Mouse (Mus musculus): Measurements from ENCODE around the gene Nedd8. TPM values are rescaled to one million over a fixed set of nuclear protein-coding genes. Genes with fewer than 3 reads are reported as not detected.

Nedd8 gene
- polyA plus RNA-seq, 1 experiment from 2014 or later: 636 TPM

DNA sequence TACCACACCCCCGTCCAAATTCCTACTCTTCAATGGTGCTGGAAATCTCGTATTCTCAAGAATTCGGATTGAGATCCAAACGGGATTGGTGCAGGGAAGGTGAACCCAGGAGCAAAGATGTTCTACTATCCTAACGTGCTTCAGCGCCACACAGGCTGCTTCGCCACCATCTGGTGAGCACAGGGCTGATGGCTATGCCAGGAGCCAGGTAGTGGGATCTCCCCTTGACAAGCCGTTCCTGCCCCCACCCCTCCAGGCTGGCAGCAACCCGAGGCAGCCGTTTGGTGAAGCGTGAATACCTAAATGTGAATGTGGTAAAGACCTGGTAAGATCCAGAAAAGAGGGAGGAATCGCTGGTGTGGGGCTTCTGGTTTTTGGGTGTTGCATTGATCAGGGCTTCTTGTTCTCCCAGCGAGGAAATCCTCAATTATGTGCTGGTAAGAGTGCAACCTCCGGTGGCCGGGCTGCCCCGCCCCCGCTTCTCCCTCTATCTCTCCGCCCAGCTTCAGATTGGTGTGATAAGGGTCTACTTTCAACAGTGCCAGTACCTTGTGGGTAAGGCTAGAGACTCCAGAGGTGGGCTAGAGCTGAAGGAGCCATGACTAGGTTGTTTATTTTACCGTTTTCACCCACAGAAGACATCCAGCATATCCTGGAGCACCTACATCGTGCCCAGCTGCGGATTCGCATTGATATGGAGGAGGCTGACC lies 53.3 kb downstream of the Nedd8 start:
- Histone ChIP-seq H3K4me3 (ENCODE audit: low read depth, low read length) (peak overlapping the region; percentile 19), H3K9me3 (replicated peaks; ENCODE audit: control insufficient read depth, low read length) (no peaks in the 10 kb centered on the region), H3K4me1 (ENCODE audit: control insufficient read depth, insufficient read depth, low read length) (no peaks in the 10 kb centered on the region), H3K9ac (replicated peaks; ENCODE audit: low read length) (0 out of 2 replicates have a peak overlapping the region, but pooled peaks have one; percentile 22), H3K36me3 (replicated peaks; ENCODE audit: control insufficient read depth, insufficient read depth, low read depth, low read length) (no peaks in the 10 kb centered on the region), H3K27ac (replicated peaks; ENCODE audit: low read depth, low read length) (no peak overlapping the region), H3K27me3 (ENCODE audit: control insufficient read depth, insufficient read depth, low read length) (no peaks in the 10 kb centered on the region), H3K4me2 (ENCODE audit: low read depth, low read length) (peak overlapping the region; percentile 23)
- no peak for ATAC-seq (replicated peaks; ENCODE audit: insufficient number of reproducible peaks, low FRiP score, low TSS enrichment, low read depth)
- 47% methylated on average over 22 of the region's 22 CpGs for WGBS
- DNase-seq (ENCODE audit: low spot score): no peak

DNA sequence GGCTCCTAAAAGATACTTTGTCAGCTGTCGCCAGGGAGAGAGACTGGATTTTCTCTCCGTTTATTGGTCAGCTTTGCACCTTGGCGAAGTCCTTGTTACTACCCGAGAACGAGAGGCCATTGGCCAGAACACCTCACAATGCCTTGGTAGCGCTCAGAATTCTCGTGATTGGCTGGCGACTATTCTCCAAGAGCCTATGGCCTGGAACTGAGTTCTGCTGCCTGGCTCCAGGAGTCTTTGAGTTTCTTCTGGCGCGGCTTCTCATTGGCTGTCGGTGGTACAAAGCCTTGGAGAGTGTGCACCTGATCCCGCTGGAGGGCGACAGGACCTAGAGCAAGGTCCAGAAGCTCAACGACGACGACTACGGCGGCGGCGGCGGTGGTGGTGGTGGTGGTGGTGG lies 54.1 kb downstream of the Nedd8 start, which contains the start of gene Rec8:
Gene Rec8, plus strand, starts transcription at position 216 of the 400 bp plus-strand sequence.
- ATAC-seq (replicated peaks; ENCODE audit: insufficient number of reproducible peaks, low FRiP score, low TSS enrichment, low read depth) (peak; percentile 81), DNase-seq (ENCODE audit: low spot score) (peak; percentile 65)
- peak within 1 kb of the TSS; percentile 19 for H3K4me3 ChIP-seq (ENCODE audit: low read depth, low read length)
- 0 out of 2 replicates have a peak within 1 kb of the TSS, but pooled peaks have one; percentile 22 for H3K9ac ChIP-seq (replicated peaks; ENCODE audit: low read length)
- no peak within 1 kb of the TSS for H3K27ac ChIP-seq (replicated peaks; ENCODE audit: low read depth, low read length)
- H3K4me2 ChIP-seq (ENCODE audit: low read depth, low read length): peak within 1 kb of the TSS; percentile 23
- no peaks in the 10 kb centered on the region for H3K9me3 ChIP-seq (replicated peaks; ENCODE audit: control insufficient read depth, low read length)
- H3K4me1 ChIP-seq (ENCODE audit: control insufficient read depth, insufficient read depth, low read length): no peaks in the 10 kb centered on the region
- 25% methylated on average over 21 of the region's 21 CpGs for WGBS
- no peaks in the 10 kb centered on the region for H3K36me3 ChIP-seq (replicated peaks; ENCODE audit: control insufficient read depth, insufficient read depth, low read depth, low read length)
- H3K27me3 ChIP-seq (ENCODE audit: control insufficient read depth, insufficient read depth, low read length): no peaks in the 10 kb centered on the region

DNA sequence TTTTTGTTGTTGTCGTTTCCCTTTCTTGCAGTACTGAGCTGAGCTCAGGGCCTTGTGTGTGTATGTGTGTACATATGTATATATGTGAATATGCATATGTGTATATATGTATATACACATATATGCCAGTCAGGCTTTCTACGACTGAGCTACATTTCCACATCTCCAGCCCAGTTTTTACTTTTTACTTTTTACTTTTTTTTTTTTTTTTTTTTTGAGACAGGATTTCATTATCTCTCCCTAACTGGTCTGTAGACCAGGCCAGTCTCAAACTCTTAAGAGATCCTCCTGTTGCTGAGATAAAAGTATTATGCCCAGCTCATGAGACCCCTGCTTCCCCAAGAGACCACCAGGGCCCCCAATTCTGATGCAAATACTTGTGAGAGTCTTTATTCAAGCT lies 55.1 kb downstream of the Nedd8 start:
- Histone ChIP-seq H3K27ac (replicated peaks; ENCODE audit: low read depth, low read length) (no peak overlapping the region), H3K9me3 (replicated peaks; ENCODE audit: control insufficient read depth, low read length) (no peaks in the 10 kb centered on the region), H3K4me1 (ENCODE audit: control insufficient read depth, insufficient read depth, low read length) (no peaks in the 10 kb centered on the region), H3K4me3 (ENCODE audit: low read depth, low read length) (no peak overlapping the region), H3K9ac (replicated peaks; ENCODE audit: low read length) (no peak overlapping the region), H3K36me3 (replicated peaks; ENCODE audit: control insufficient read depth, insufficient read depth, low read depth, low read length) (no peaks in the 10 kb centered on the region), H3K27me3 (ENCODE audit: control insufficient read depth, insufficient read depth, low read length) (no peaks in the 10 kb centered on the region), H3K4me2 (ENCODE audit: low read depth, low read length) (no peak overlapping the region)
- WGBS: 82% methylated on average over 2 of the region's 2 CpGs
- ATAC-seq (replicated peaks; ENCODE audit: insufficient number of reproducible peaks, low FRiP score, low TSS enrichment, low read depth): no peak
- DNase-seq (ENCODE audit: low spot score): no peak

DNA sequence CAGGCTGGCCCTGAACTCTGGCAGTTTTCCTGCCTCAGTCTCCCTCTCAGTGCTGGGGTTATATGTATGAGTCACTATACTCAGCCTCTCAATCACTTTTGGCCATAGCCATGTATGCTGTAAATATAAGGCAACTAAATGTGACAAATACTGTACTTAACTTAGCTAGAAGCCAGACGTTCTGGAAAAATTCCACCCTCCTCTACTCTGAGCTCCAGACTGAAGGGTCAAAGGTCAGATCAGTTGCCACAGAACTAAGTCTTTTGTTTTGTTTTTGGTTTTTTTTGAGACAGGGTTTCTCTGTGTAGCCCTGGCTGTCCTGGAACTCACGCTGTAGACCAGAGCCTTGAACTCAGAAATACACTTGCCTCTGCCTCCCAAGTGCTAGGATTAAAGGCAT lies 56.0 kb downstream of the Nedd8 start:
- H3K27me3 ChIP-seq (ENCODE audit: control insufficient read depth, insufficient read depth, low read length): no peaks in the 10 kb centered on the region
- H3K4me2 ChIP-seq (ENCODE audit: low read depth, low read length): no peak overlapping the region
- DNase-seq (ENCODE audit: low spot score) (no peak), ATAC-seq (replicated peaks; ENCODE audit: insufficient number of reproducible peaks, low FRiP score, low TSS enrichment, low read depth) (no peak)
- H3K4me1 ChIP-seq (ENCODE audit: control insufficient read depth, insufficient read depth, low read length): no peaks in the 10 kb centered on the region
- 22% methylated on average over 2 of the region's 2 CpGs for WGBS
- no peaks in the 10 kb centered on the region for H3K9me3 ChIP-seq (replicated peaks; ENCODE audit: control insufficient read depth, low read length)
- H3K9ac ChIP-seq (replicated peaks; ENCODE audit: low read length): no peak overlapping the region
- H3K4me3 ChIP-seq (ENCODE audit: low read depth, low read length): no peak overlapping the region
- no peaks in the 10 kb centered on the region for H3K36me3 ChIP-seq (replicated peaks; ENCODE audit: control insufficient read depth, insufficient read depth, low read depth, low read length)
- H3K27ac ChIP-seq (replicated peaks; ENCODE audit: low read depth, low read length): no peak overlapping the region

DNA sequence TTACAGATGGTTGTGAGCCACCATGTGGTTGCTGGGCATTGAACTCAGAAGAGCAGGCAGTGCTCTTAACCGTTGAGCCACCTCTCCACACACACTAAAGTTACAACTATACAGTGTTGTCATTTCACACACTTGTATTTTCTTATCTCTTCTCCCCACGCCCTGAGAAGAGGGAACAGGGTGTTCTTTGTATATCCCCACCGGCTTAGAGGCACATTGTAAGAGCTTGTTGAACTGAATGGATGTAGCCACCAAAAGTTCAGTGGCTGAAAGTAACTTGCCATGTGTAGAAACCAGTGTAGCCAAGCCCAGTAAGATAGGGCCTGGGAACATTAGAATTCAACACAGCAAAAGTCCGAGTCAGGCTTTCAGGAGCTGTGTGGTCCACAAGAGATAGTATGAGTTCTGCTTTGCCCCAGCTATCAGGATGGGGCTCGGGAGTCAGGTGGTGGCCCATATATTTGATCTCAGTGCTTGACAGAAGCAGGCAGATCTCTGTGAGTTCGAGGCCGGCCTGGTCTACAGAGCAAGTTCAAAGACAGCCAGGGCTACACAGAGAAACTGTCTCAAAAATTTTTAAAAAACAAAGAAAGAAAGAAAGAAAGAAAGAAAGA lies 57.3 kb downstream of the Nedd8 start:
- Histone ChIP-seq H3K4me1 (ENCODE audit: control insufficient read depth, insufficient read depth, low read length) (no peaks in the 10 kb centered on the region), H3K36me3 (replicated peaks; ENCODE audit: control insufficient read depth, insufficient read depth, low read depth, low read length) (no peaks in the 10 kb centered on the region), H3K9ac (replicated peaks; ENCODE audit: low read length) (no peak overlapping the region), H3K4me3 (ENCODE audit: low read depth, low read length) (no peak overlapping the region), H3K27me3 (ENCODE audit: control insufficient read depth, insufficient read depth, low read length) (no peaks in the 10 kb centered on the region), H3K9me3 (replicated peaks; ENCODE audit: control insufficient read depth, low read length) (no peaks in the 10 kb centered on the region), H3K4me2 (ENCODE audit: low read depth, low read length) (no peak overlapping the region), H3K27ac (replicated peaks; ENCODE audit: low read depth, low read length) (no peak overlapping the region)
- ATAC-seq (replicated peaks; ENCODE audit: insufficient number of reproducible peaks, low FRiP score, low TSS enrichment, low read depth) (no peak), DNase-seq (ENCODE audit: low spot score) (no peak)
- 79% methylated on average over 7 of the region's 7 CpGs for WGBS

DNA sequence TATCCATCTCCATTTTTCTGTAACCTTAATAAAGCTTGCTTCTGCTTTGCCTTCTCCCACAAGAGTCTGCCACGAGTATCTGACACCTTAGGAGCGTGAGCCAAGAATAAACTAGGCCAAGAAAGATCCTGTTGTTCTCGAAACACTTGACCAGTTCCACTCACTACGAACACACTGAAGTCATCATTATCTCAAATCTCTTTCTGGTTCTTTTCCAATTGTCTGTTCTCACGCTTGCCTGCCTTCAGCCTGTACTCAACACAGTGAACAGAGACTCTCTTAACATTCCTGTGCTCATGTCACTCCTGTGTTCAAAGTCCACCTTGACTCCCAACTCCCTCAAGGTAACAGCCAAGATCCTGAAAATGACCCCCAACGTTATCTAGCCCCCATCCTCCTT lies 58.6 kb downstream of the Nedd8 start:
- Histone ChIP-seq H3K9ac (replicated peaks; ENCODE audit: low read length) (no peak overlapping the region), H3K4me1 (ENCODE audit: control insufficient read depth, insufficient read depth, low read length) (no peaks in the 10 kb centered on the region), H3K27ac (replicated peaks; ENCODE audit: low read depth, low read length) (no peak overlapping the region), H3K4me3 (ENCODE audit: low read depth, low read length) (no peak overlapping the region), H3K9me3 (replicated peaks; ENCODE audit: control insufficient read depth, low read length) (no peaks in the 10 kb centered on the region), H3K36me3 (replicated peaks; ENCODE audit: control insufficient read depth, insufficient read depth, low read depth, low read length) (no peaks in the 10 kb centered on the region; the same call in 1 of the 2 replicates), H3K27me3 (ENCODE audit: control insufficient read depth, insufficient read depth, low read length) (no peaks in the 10 kb centered on the region), H3K4me2 (ENCODE audit: low read depth, low read length) (no peak overlapping the region)
- WGBS: 79% methylated on average over 6 of the region's 6 CpGs
- ATAC-seq (replicated peaks; ENCODE audit: insufficient number of reproducible peaks, low FRiP score, low TSS enrichment, low read depth): no peak
- no peak for DNase-seq (ENCODE audit: low spot score)

Other genes starting within 250 kb of the Nedd8 start
- 49.5 and 58.3 TPM in 2 replicates for gene Dhrs4, start 193.4 kb downstream of the Nedd8 start, polyA plus RNA-seq (2014; fragmentation: Nextera tagmentation; extraction: Ambion mirVana)
- gene Carmil3, start 181.5 kb downstream of the Nedd8 start, polyA plus RNA-seq (2014; fragmentation: Nextera tagmentation; extraction: Ambion mirVana): 4.9 TPM in 2 replicates
- 0.24 and 0.29 TPM in 2 replicates for gene Cpne6, start 161.7 kb downstream of the Nedd8 start, polyA plus RNA-seq (2014; fragmentation: Nextera tagmentation; extraction: Ambion mirVana)
- gene Nrl, start 147.1 kb downstream of the Nedd8 start, polyA plus RNA-seq (2014; fragmentation: Nextera tagmentation; extraction: Ambion mirVana): not detected in 2 replicates
- gene Pck2, start 131.9 kb downstream of the Nedd8 start, polyA plus RNA-seq (2014; fragmentation: Nextera tagmentation; extraction: Ambion mirVana): 12.7 and 14.6 TPM in 2 replicates
- 69.7 and 76.6 TPM in 2 replicates for gene Dcaf11, start 112.1 kb downstream of the Nedd8 start, polyA plus RNA-seq (2014; fragmentation: Nextera tagmentation; extraction: Ambion mirVana)
- not detected in 2 replicates for gene A730061H03Rik, start 111.7 kb downstream of the Nedd8 start, polyA plus RNA-seq (2014; fragmentation: Nextera tagmentation; extraction: Ambion mirVana)
- gene Fitm1, start 96.5 kb downstream of the Nedd8 start, polyA plus RNA-seq (2014; fragmentation: Nextera tagmentation; extraction: Ambion mirVana): 3.6 and 5.9 TPM in 2 replicates
- 136 and 139 TPM in 2 replicates for gene Psme1, start 94.0 kb downstream of the Nedd8 start, polyA plus RNA-seq (2014; fragmentation: Nextera tagmentation; extraction: Ambion mirVana)
- 3.8 and 5.3 TPM in 2 replicates for gene Emc9, start 86.8 kb downstream of the Nedd8 start, polyA plus RNA-seq (2014; fragmentation: Nextera tagmentation; extraction: Ambion mirVana)
- gene Psme2, start 81.0 kb downstream of the Nedd8 start, polyA plus RNA-seq (2014; fragmentation: Nextera tagmentation; extraction: Ambion mirVana): 237 and 259 TPM in 2 replicates
- 9.7 and 11.8 TPM in 2 replicates for gene Rnf31, start 80.4 kb downstream of the Nedd8 start, polyA plus RNA-seq (2014; fragmentation: Nextera tagmentation; extraction: Ambion mirVana)
- 4.9 and 5.2 TPM in 2 replicates for gene Irf9, start 68.6 kb downstream of the Nedd8 start, polyA plus RNA-seq (2014; fragmentation: Nextera tagmentation; extraction: Ambion mirVana)
- gene Rec8, start 54.1 kb downstream of the Nedd8 start, polyA plus RNA-seq (2014; fragmentation: Nextera tagmentation; extraction: Ambion mirVana): 3.8 and 4.2 TPM in 2 replicates
- 85.0 and 86.9 TPM in 2 replicates for gene Ipo4, start 36.2 kb downstream of the Nedd8 start, polyA plus RNA-seq (2014; fragmentation: Nextera tagmentation; extraction: Ambion mirVana)
- gene Gm49378, start 34.2 kb downstream of the Nedd8 start, polyA plus RNA-seq (2014; fragmentation: Nextera tagmentation; extraction: Ambion mirVana): 2.6 and 3.5 TPM in 2 replicates
- 68.4 and 70.2 TPM in 2 replicates for gene Tm9sf1, start 28.3 kb downstream of the Nedd8 start, polyA plus RNA-seq (2014; fragmentation: Nextera tagmentation; extraction: Ambion mirVana)
- 0.38 and 0.84 TPM in 2 replicates for gene Tssk4, start 21.9 kb downstream of the Nedd8 start, polyA plus RNA-seq (2014; fragmentation: Nextera tagmentation; extraction: Ambion mirVana)
- 62.5 and 63.6 TPM in 2 replicates for gene Mdp1, start 11.6 kb downstream of the Nedd8 start, polyA plus RNA-seq (2014; fragmentation: Nextera tagmentation; extraction: Ambion mirVana)
- 60.7 and 67.7 TPM in 2 replicates for gene Gmpr2, start 183 bp downstream of the Nedd8 start, polyA plus RNA-seq (2014; fragmentation: Nextera tagmentation; extraction: Ambion mirVana)
- gene Tinf2, start 9.7 kb upstream of the Nedd8 start, polyA plus RNA-seq (2014; fragmentation: Nextera tagmentation; extraction: Ambion mirVana): 61.3 and 67.7 TPM in 2 replicates
- 1.1 and 1.5 TPM in 2 replicates for gene Tgm1, start 41.8 kb upstream of the Nedd8 start, polyA plus RNA-seq (2014; fragmentation: Nextera tagmentation; extraction: Ambion mirVana)
- gene Rabggta, start 50.1 kb upstream of the Nedd8 start, polyA plus RNA-seq (2014; fragmentation: Nextera tagmentation; extraction: Ambion mirVana): 19.9 and 21.5 TPM in 2 replicates
- gene Dhrs1, start 73.6 kb upstream of the Nedd8 start, polyA plus RNA-seq (2014; fragmentation: Nextera tagmentation; extraction: Ambion mirVana): 75.9 and 84.8 TPM in 2 replicates
- 53.8 and 59.4 TPM in 2 replicates for gene Nop9, start 73.6 kb upstream of the Nedd8 start, polyA plus RNA-seq (2014; fragmentation: Nextera tagmentation; extraction: Ambion mirVana)
- 0.18 and 0.35 TPM in 2 replicates for gene Cideb, start 86.3 kb upstream of the Nedd8 start, polyA plus RNA-seq (2014; fragmentation: Nextera tagmentation; extraction: Ambion mirVana)
- 0.31 and 0.34 TPM in 2 replicates for gene Ltb4r2, start 89.3 kb upstream of the Nedd8 start, polyA plus RNA-seq (2014; fragmentation: Nextera tagmentation; extraction: Ambion mirVana)
- not detected in 2 replicates for gene Ltb4r1, start 93.8 kb upstream of the Nedd8 start, polyA plus RNA-seq (2014; fragmentation: Nextera tagmentation; extraction: Ambion mirVana)
- 10.6 and 13.0 TPM in 2 replicates for gene Adcy4, start 112.0 kb upstream of the Nedd8 start, polyA plus RNA-seq (2014; fragmentation: Nextera tagmentation; extraction: Ambion mirVana)
- gene Ripk3, start 116.7 kb upstream of the Nedd8 start, polyA plus RNA-seq (2014; fragmentation: Nextera tagmentation; extraction: Ambion mirVana): 33.7 and 38.8 TPM in 2 replicates
- gene Nfatc4, start 151.0 kb upstream of the Nedd8 start, polyA plus RNA-seq (2014; fragmentation: Nextera tagmentation; extraction: Ambion mirVana): 53.7 and 61.6 TPM in 2 replicates
- gene Nynrin, start 181.9 kb upstream of the Nedd8 start, polyA plus RNA-seq (2014; fragmentation: Nextera tagmentation; extraction: Ambion mirVana): 13.6 and 19.4 TPM in 2 replicates
- 0.07 and 0.17 TPM in 2 replicates for gene Cbln3, start 212.3 kb upstream of the Nedd8 start, polyA plus RNA-seq (2014; fragmentation: Nextera tagmentation; extraction: Ambion mirVana)
- gene Khnyn, start 212.8 kb upstream of the Nedd8 start, polyA plus RNA-seq (2014; fragmentation: Nextera tagmentation; extraction: Ambion mirVana): 10.4 and 11.9 TPM in 2 replicates
- gene Sdr39u1, start 228.2 kb upstream of the Nedd8 start, polyA plus RNA-seq (2014; fragmentation: Nextera tagmentation; extraction: Ambion mirVana): 55.7 and 59.4 TPM in 2 replicates

Measured in embryonic facial prominence, embryonic 11.5 days (tissue).